Mouse (Mus musculus) thymus, postnatal 10 days (tissue): ENCODE measurements around the gene Canx.
"Not testable (repeated sequence)": the region's sequence is repeated elsewhere in the genome, so short reads cannot be mapped to it uniquely, and the experiment has no call there.

ENCODE experiments used
- DNase-seq, 2 experiments: peaks; one replicate each; pipeline ENCODE4 v3.0.0; 2021; ENCODE audit warnings: low spot score in 2 of 2

The Canx gene

GRCm38 (mm10) chr11:50333181-50333580, 7.7 kb upstream of the Canx start:
- DNase-seq = no peak

GRCm38 (mm10) chr11:50329378-50329777, 3.9 kb upstream of the Canx start:
- DNase-seq = no peak

GRCm38 (mm10) chr11:50328075-50328625, 2.7 kb upstream of the Canx start:
- DNase-seq = no peak

GRCm38 (mm10) chr11:50326302-50326966, 961 bp upstream of the Canx start:
- DNase-seq = no peak

DNA sequence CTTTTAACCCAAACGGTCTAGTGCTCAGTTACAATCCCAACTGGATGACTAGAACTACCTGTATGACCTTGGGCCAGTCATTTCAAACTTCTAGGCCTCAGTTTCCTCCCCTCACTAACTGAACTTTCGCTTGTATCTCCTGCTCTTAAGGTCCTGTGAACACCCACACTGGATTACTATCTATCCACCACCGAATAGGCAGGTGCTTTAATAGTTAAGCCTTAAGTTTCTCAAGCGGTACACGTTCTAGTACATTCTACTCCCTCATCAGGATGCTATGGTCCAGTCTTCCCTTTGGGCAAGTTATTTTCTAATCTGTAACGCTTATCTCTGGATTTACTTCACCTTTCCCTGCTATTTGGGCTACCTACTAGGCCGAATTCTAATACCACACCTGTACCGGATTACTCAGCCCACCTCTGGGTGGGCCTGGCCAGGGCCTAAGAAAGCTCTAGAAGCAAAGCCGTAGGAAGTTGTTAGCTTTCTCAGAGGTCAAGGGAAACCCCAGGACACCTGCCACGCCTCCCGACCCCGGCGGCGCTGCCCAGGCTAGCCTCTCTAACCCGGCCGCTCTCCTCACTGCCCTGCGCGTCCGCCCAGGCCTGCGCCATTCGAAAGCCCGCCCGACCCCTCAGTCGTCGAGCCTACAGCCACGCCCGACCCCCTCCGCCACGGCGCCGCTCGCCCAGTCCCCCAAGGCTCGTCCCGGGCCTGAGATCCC, 562 bp downstream of the Canx start:
- DNase-seq = no peak

DNA sequence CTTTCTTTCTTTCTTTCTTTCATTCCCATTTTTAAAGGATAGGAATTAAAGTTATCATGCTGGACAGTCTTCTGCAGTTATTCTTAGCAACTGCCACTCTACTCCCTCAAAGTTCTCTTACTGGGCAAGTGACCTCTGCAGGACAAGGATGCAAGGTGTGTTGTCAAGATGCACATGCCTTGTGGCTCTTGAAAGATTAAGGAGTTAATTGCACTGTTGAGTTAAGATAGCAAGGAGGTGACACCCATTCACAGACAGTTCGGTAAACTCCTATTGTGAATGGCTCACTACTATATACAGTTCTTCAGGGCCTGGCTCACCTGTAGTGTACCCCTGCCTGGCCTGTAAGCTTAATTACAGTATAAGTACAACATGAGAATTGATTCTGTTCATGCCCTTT, 1.6 kb downstream of the Canx start:
- no peak for DNase-seq

GRCm38 (mm10) chr11:50322345-50322744, 3.1 kb downstream of the Canx start:
- DNase-seq = no peak

DNA sequence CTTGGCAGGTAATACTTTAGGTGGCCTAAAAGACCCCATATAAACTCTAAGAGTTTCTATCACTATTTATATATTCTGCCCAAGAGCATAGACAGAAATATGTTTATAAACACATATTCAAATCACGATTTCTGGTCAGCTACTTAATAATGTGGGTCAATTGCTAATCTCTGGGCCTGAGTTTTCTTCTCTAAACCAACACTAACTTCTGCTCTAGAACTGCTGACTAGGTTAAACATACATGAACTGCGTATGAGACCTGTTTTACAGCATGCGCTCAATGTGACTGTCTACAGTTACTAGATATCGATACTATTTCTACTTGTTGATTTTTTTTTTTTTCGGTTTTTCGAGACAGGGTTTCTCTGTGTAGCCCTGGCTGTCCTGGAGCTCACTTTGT, 4.2 kb downstream of the Canx start:
- DNase-seq = no peak

DNA sequence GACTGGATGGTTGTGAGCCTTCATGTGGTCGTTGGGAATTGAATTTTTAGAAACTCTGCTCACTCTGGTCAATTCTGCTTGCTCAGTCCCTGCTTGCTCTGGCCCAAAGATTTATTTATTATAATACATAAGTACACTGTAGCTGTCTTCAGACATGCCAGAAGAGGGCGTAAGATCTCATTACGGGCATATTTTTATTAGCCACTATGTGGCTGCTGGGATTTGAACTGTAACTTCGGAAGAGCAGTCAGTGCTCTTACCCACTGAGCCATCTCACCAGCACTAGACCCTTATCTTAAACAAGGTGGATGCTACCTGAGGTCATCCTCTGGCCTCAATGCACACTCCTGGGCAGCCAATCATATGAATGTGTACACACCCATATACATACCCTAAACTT, 6.1 kb downstream of the Canx start:
- not testable (repeated sequence) for DNase-seq

GRCm38 (mm10) chr11:50312803-50313202, 12.7 kb downstream of the Canx start:
- DNase-seq = no peak

DNA sequence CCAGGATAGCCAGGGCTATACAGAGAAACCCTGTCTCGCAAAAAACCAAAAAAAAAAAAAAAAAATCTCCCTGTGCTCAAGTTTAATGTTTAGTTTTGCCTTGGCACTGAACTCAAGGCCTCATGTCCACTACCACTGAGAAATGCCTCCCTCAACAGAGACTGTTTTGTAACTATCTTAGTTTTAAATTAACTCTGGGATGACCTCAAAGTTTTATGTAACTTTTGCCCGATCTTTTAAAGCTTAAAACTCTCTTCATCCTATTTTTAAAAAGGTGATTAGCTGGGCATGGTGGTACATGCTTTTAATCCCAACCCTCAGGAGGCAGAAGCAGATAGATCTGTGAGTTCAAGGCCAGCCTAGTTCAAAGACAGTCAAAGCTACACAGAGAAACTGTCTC, 22.1 kb downstream of the Canx start:
- DNase-seq = no peak

DNA sequence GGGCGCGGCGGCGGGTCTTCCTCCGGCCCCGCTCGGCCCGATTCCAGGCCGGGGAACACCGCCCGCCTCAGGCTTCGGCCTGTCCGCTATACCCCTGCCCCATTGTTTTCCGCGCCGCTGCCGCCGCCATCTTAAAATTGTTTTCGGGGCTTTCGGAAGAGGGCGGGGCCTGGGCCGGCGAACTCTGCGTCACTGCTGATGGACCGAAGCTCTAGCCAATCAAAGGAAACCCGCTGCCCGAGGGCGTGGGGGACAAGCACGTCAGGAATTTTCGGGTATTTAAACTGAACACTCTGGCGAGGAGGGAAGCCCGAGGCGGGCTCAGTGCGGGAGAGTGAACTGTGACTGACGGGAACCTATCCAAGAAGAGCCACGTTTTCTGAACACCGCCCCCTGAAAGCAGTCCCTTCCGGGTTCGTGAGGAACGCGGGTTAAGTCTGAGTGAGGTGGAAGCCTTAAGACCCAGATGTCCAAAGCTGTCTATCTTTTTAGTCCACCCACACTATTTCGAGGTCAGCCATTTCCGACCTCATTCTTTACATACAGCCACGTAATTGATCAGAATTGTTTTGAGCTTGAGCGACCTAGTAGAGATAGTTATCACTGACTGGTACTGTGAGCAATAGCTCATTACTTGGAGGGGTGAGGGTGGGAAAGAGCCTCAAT, 33.1 kb downstream of the Canx start, which contains the start of gene Maml1:
Gene Maml1 (minus strand): TSS at position 122 of the 666 bp plus-strand sequence.
- peak; percentile 94 for DNase-seq

GRCm38 (mm10) chr11:50291321-50292165, 33.9 kb downstream of the Canx start:
- DNase-seq = peak; percentile 22 to 38

DNA sequence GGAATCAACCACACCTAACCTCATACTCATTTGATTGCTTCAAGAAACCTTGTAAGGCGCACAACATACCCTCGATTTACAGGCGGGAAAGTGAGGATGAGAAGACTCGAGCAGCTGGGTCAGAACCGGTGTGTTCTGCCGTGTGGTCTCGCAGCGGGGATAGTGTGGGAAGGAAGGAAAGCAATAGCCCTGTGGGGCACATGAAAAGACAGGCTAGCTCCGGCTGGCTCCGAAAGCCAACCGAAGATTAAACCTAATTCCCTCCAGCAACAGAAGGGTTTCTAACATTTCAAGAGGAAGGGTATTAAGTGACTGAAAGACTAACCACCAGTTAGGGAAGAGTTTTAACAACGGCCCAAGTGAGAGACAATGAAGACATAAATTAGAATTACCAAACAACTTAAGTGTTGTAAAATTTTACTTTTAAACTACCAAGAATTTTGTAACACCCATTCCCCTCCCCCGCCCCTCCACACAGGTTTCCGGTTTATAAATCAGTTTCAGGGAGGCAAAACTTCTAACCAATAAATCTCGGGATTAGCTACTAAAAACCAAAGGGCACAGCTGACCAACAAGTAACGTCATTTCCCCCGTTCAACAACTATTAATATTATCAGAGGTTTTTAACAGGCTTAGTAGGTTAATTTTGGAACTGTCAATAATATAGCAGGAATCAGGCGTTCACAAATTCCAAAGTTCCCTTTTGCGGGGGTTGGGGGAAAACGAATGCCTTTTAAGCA, 34.8 kb downstream of the Canx start:
- no peak for DNase-seq

- DNase-seq = no peak
These were observed 39.0 kb downstream of the Canx start for GRCm38 (mm10) chr11:50286428-50286827.

DNA sequence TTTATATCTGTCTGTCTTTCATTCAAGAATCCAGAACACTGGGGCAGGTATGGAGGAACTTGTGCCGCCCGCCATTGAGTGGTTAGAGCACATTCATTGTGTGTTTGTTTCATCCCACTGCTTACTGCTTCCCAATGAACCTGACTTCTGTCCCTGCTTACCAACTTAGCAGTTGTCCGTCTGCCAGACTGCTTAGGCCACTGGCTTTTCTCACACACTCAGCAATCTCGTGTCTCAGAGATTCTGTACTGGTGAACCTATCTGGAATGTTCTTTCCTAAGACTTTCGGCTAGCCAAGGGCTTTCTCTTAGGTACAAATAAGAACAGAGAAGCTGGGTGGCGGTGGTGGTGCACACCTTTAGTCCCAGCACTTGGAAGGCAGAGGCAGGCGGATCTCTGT, 39.8 kb downstream of the Canx start:
- no peak for DNase-seq

DNA sequence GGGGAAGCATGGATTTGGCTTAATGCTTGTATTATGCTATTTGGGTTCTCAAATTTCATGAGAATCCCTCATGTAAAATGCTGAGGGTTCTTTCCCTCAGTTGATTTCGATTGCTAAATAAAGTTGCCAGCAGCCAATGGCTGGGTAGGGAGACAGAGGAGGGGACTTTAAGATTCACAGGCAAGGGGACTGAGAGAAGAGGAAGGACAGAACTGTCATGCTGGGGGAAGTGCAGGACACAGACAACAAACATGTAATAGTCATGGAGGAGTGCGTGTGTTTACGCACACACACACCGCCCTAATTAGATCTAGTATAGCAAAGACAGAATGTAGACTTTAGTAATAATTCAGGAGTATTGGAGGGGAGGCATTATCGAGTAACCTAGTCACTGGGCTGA, 40.2 kb downstream of the Canx start:
- no peak for DNase-seq

GRCm38 (mm10) chr11:50280053-50280452, 45.4 kb downstream of the Canx start:
- DNase-seq = no peak

DNA sequence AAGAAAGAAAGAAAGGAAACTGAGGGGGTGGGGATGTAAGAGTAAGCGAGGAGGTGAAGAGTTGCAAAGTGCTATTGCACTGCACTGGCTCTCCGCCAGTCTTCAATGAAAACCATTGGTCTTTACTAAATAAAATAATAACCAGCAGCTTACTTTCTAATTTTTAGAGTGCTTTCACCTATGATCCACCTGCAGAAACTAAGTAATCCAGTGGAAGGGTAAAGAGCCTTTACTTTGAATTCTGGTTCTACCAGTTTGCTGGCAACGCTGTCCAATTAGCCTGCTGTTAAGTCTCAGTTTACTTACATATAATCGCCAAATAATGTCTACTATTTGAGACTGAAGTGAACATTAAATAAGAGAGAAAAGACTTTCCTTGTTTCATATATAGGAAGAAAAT, 46.5 kb downstream of the Canx start:
- DNase-seq = no peak

DNA sequence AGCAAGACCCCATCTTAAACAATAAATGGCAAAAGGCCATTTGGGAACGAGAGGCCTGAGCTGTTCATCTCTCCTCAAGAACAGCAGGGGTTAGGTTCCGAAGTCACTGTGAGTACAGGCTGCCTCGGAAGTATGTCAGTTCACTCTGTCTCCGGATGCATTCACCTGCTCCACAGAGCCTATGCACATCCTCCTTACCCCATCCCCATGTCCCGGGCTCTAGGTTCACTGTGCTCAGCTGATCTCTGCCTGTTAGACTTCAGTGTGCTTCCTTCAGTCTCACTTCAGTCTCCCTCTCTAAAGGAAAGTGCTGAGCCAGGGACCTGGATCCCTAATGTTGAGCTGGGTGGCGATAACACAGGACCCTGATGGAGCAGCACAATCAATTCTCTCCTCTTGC, 47.8 kb downstream of the Canx start:
- no peak for DNase-seq

DNA sequence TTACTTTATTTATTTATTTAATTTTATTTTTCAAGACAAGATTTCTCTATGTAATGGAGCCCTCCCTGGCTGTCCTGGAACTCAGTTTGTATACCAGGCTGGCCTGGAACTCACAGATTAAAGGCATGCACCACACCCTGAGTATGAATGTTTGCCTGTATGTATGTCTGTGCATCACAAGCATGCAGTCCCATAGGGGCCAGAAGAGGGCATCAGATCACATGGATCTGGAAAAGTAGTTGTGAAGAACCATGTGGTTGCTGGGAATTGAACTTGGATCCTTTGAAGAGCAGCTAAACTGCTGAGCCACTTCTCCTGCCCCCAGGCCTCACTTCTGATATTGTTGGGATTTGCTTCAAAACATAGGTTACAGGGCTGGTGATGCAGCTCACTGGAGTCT, 48.4 kb downstream of the Canx start:
- DNase-seq = no peak
